Mouse (Mus musculus) stomach, embryonic 15.5 days (tissue): ENCODE measurements around the gene Mrps14. TPM values are rescaled to one million over a fixed set of nuclear protein-coding genes. Genes with fewer than 3 reads are reported as not detected.

Experiments used
- ATAC-seq: fragments of 200-750 bp; cut with Nextera tagmentation; 2 replicates; pipeline ENCODE4 v1.8.0; 2017; ENCODE audit warnings: low read depth, moderate number of reproducible peaks, moderate TSS enrichment; ENCODE audit not compliant: insufficient read depth, low FRiP score
- H3K27ac ChIP-seq: fragments of 300-500 bp; sonication (generic); 2 replicates; pipeline ENCODE4 v1.5.1; 2015; ENCODE audit warnings: mild to moderate bottlenecking, inconsistent platforms
- H3K27me3 ChIP-seq: fragments of 300-500 bp; sonication (generic); replicated peaks from 2 replicates; pipeline ENCODE4 v1.6.1; 2015; ENCODE audit warnings: inconsistent platforms
- H3K36me3 ChIP-seq: fragments of 300-500 bp; sonication (generic); 2 replicates; pipeline ENCODE4 v1.6.1; 2015; ENCODE audit warnings: inconsistent platforms
- H3K4me1 ChIP-seq: fragments of 300-500 bp; sonication (generic); 2 replicates; pipeline ENCODE4 v1.6.1; 2015; ENCODE audit warnings: inconsistent platforms
- H3K4me2 ChIP-seq: fragments of 300-500 bp; sonication (generic); 2 replicates; pipeline ENCODE4 v1.6.1; 2015; ENCODE audit warnings: mild to moderate bottlenecking, inconsistent platforms
- H3K4me3 ChIP-seq: fragments of 300-500 bp; sonication (generic); replicated peaks from 2 replicates; pipeline ENCODE4 v1.5.1; 2015; ENCODE audit warnings: inconsistent platforms
- H3K9ac ChIP-seq: fragments of 300-500 bp; sonication (generic); 2 replicates; pipeline ENCODE4 v1.6.1; 2015; ENCODE audit warnings: inconsistent platforms
- H3K9me3 ChIP-seq: fragments of 300-500 bp; sonication (generic); 2 replicates; pipeline ENCODE4 v1.6.1; 2016; ENCODE audit warnings: inconsistent platforms
- WGBS: fragments of 180-500 bp; shearing (Covaris S2); methylation state at CpG from one replicate; pipeline ENCODE4 v1.1.7; 2015; 5-methylcytosine and 5-hydroxymethylcytosine counted together
- polyA plus RNA-seq: library from polyadenylated mRNA; unstranded; fragments of >200 nt; fragmentation: Nextera tagmentation; extraction: Ambion mirVana; gene quantifications from 2 replicates; pipeline ENCODE4 v1.2.1, GENCODE M21; 2015

Mrps14 gene
- polyA plus RNA-seq, 1 experiment from 2014 or later: 296 TPM

DNA sequence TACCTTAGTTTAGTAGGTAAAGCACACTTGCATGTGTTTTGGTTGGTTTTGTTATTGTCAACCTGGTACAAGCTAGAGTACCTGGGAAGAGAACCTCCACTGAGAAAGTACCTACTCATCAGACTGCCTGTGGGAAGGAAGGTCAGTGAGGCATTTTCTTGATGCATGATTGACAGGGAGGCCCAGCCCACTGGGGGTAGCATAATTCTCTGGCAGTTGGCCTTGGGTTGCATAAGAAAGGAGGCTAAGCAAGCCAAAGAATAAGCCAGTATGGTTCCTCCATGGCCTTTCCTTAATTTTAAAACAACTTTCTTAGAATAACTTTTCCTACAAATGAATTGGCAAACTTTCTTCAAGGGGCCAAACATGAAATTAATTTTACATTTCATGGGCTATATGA, 10.5 kb downstream of the Mrps14 start:
- Histone ChIP-seq H3K4me1 (no peaks in the 10 kb centered on the region; the same call in 1 of the 2 replicates), H3K36me3 (peaks cover 35% of the 10 kb centered on the region), H3K27ac (no peak overlapping the region), H3K27me3 (no peaks in the 10 kb centered on the region), H3K9me3 (no peaks in the 10 kb centered on the region), H3K9ac (no peak overlapping the region), H3K4me2 (no peak overlapping the region), H3K4me3 (no peak overlapping the region)
- ATAC-seq: no peak

GRCm38 (mm10) chr1:160209844-160210243, 14.8 kb downstream of the Mrps14 start:
- Histone ChIP-seq H3K9ac (no peak overlapping the region), H3K27me3 (no peaks in the 10 kb centered on the region), H3K4me1 (peaks cover 7% of the 10 kb centered on the region), H3K27ac (no peak overlapping the region), H3K4me3 (no peak overlapping the region), H3K4me2 (no peak overlapping the region), H3K36me3 (peaks cover 20% of the 10 kb centered on the region), H3K9me3 (no peaks in the 10 kb centered on the region)
- 76% methylated on average over 2 of the region's 2 CpGs for WGBS
- no peak for ATAC-seq

- Histone ChIP-seq H3K27ac (no peak overlapping the region), H3K4me1 (peaks cover 7% of the 10 kb centered on the region), H3K36me3 (peaks cover 14% of the 10 kb centered on the region), H3K9me3 (no peaks in the 10 kb centered on the region), H3K9ac (no peak overlapping the region), H3K4me3 (peak overlapping the region; percentile 83), H3K4me2 (peak overlapping the region; percentile 64), H3K27me3 (no peaks in the 10 kb centered on the region)
- 50% methylated on average over 3 of the region's 3 CpGs for WGBS
- ATAC-seq: no peak
Observed at GRCm38 (mm10) chr1:160210566-160210965, 15.6 kb downstream of the Mrps14 start.

DNA sequence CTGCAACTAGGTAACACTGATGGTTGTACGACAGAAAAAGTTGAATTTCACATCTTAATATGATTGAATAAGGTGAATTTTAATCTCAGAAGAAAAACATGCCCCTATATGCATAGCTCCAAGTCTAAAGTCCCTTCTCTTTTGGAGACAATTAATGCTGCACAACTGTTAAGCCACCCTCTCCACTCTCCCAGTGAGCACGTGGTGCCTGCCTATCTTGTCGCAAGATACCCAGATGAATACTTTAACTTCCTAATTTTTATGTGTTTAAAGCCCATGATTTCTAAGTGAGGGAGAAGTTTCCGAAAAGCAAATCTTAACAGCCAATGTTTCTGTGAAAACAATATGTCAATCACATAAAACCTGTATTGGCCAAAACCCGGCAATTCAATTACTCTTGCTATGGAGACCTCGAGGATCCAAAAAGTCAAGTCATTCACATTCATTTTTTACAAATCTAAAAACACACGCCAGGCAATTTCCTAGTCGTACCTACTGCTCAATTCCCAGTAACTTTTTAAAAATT, 16.6 kb downstream of the Mrps14 start:
- under 1% methylated on average over 8 of the region's 8 CpGs for WGBS
- no peak for ATAC-seq
- 0 out of 2 replicates have a peak, but pooled peaks cover 5% of the 10 kb centered on the region for H3K36me3 ChIP-seq
- peak overlapping the region; percentile 64 for H3K4me2 ChIP-seq
- H3K4me1 ChIP-seq: peaks cover 7% of the 10 kb centered on the region
- H3K27ac ChIP-seq: peak overlapping the region; percentile 99
- H3K9ac ChIP-seq: peak overlapping the region; percentile 69; the same call in 1 of the 2 replicates
- no peaks in the 10 kb centered on the region for H3K9me3 ChIP-seq
- peak overlapping the region; percentile 83 for H3K4me3 ChIP-seq
- no peaks in the 10 kb centered on the region for H3K27me3 ChIP-seq

GRCm38 (mm10) chr1:160212123-160212691, 17.2 kb downstream of the Mrps14 start:
- Histone ChIP-seq H3K9ac (peak overlapping the region; percentile 69), H3K9me3 (no peaks in the 10 kb centered on the region), H3K36me3 (no peaks in the 10 kb centered on the region), H3K27ac (peak overlapping the region; percentile 99), H3K27me3 (no peaks in the 10 kb centered on the region), H3K4me1 (peaks cover 7% of the 10 kb centered on the region), H3K4me3 (peak overlapping the region; percentile 83), H3K4me2 (peak overlapping the region; percentile 64)
- peak; percentile 56 for ATAC-seq
- WGBS: under 1% methylated on average over 45 of the region's 45 CpGs

GRCm38 (mm10) chr1:160212703-160213669, 18.0 kb downstream of the Mrps14 start, which contains the start of gene Cacybp:
Cacybp (minus strand) TSS chr1:160212875.
- Histone ChIP-seq H3K27ac (peak within 1 kb of the TSS; percentile 99), H3K4me1 (peaks cover 7% of the 10 kb centered on the region), H3K4me2 (peak within 1 kb of the TSS; percentile 64), H3K4me3 (peak within 1 kb of the TSS; percentile 83), H3K9me3 (no peaks in the 10 kb centered on the region), H3K36me3 (no peaks in the 10 kb centered on the region), H3K27me3 (no peaks in the 10 kb centered on the region), H3K9ac (peak within 1 kb of the TSS; percentile 69)
- WGBS: under 1% methylated on average over 76 of the region's 76 CpGs
- ATAC-seq: peak; percentile 99

GRCm38 (mm10) chr1:160214171-160214570, 19.2 kb downstream of the Mrps14 start:
- no peaks in the 10 kb centered on the region for H3K9me3 ChIP-seq
- H3K27ac ChIP-seq: no peak overlapping the region
- no peak overlapping the region for H3K9ac ChIP-seq
- no peak for ATAC-seq
- no peak overlapping the region for H3K4me3 ChIP-seq
- H3K4me1 ChIP-seq: peaks cover 7% of the 10 kb centered on the region
- H3K4me2 ChIP-seq: no peak overlapping the region
- H3K27me3 ChIP-seq: no peaks in the 10 kb centered on the region
- H3K36me3 ChIP-seq: no peaks in the 10 kb centered on the region
- WGBS: 91% methylated on average over 7 of the region's 7 CpGs

GRCm38 (mm10) chr1:160217898-160218297, 22.9 kb downstream of the Mrps14 start:
- Histone ChIP-seq H3K9ac (no peak overlapping the region), H3K27me3 (no peaks in the 10 kb centered on the region), H3K27ac (no peak overlapping the region), H3K36me3 (no peaks in the 10 kb centered on the region), H3K4me1 (no peaks in the 10 kb centered on the region), H3K4me2 (no peak overlapping the region), H3K9me3 (no peaks in the 10 kb centered on the region), H3K4me3 (no peak overlapping the region)
- WGBS: 89% methylated on average over 3 of the region's 3 CpGs
- ATAC-seq: no peak

- no peak overlapping the region for H3K27ac ChIP-seq
- no peaks in the 10 kb centered on the region for H3K4me1 ChIP-seq
- ATAC-seq: no peak
- H3K27me3 ChIP-seq: no peaks in the 10 kb centered on the region
- 61% methylated on average over 2 of the region's 2 CpGs for WGBS
- H3K9me3 ChIP-seq: no peaks in the 10 kb centered on the region
- no peak overlapping the region for H3K4me2 ChIP-seq
- no peaks in the 10 kb centered on the region for H3K36me3 ChIP-seq
- no peak overlapping the region for H3K4me3 ChIP-seq
- H3K9ac ChIP-seq: no peak overlapping the region
Observed at GRCm38 (mm10) chr1:160224093-160224492, 29.1 kb downstream of the Mrps14 start.

GRCm38 (mm10) chr1:160227196-160227595, 32.2 kb downstream of the Mrps14 start:
- Histone ChIP-seq H3K4me1 (no peaks in the 10 kb centered on the region), H3K4me3 (no peak overlapping the region), H3K9ac (no peak overlapping the region), H3K4me2 (no peak overlapping the region), H3K9me3 (no peaks in the 10 kb centered on the region), H3K27ac (no peak overlapping the region), H3K27me3 (no peaks in the 10 kb centered on the region), H3K36me3 (no peaks in the 10 kb centered on the region)
- ATAC-seq: no peak
- WGBS: 86% methylated on average over 4 of the region's 4 CpGs

- H3K9ac ChIP-seq: no peak overlapping the region
- ATAC-seq: no peak
- H3K27me3 ChIP-seq: no peaks in the 10 kb centered on the region
- no peaks in the 10 kb centered on the region for H3K36me3 ChIP-seq
- no peak overlapping the region for H3K27ac ChIP-seq
- H3K9me3 ChIP-seq: no peaks in the 10 kb centered on the region
- no peak overlapping the region for H3K4me3 ChIP-seq
- H3K4me1 ChIP-seq: no peaks in the 10 kb centered on the region
- H3K4me2 ChIP-seq: no peak overlapping the region
Observed at GRCm38 (mm10) chr1:160227850-160228249, 32.8 kb downstream of the Mrps14 start.

DNA sequence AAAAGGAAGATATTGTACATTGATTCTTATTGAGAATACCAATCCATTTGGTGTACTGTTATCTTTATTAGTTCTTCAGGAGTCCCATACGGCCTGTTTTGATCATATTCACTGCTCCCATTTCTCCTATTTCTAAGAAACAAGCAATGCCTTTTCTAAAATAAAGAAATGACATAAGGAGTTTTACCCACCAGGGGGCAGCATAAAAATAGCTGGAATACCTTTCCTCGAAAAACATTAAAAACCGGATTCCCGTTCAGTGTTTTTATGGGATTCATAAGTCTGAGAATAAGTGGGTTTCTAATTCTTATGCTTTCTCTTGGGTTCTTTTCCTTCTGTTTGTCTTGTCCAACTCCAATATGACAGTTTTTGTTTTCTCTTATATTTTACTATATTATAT, 36.0 kb downstream of the Mrps14 start:
- Histone ChIP-seq H3K27ac (no peak overlapping the region), H3K27me3 (no peaks in the 10 kb centered on the region), H3K4me2 (no peak overlapping the region), H3K9me3 (no peaks in the 10 kb centered on the region), H3K9ac (no peak overlapping the region), H3K4me1 (no peaks in the 10 kb centered on the region), H3K36me3 (no peaks in the 10 kb centered on the region), H3K4me3 (no peak overlapping the region)
- ATAC-seq: no peak
- WGBS: 34% methylated on average over 4 of the region's 4 CpGs
